Mouse (Mus musculus) G1E (cell line): ENCODE measurements around the gene C1qtnf2.

Experiments
- CTCF ChIP-seq: IDR thresholded peaks from 2 replicates; pipeline ENCODE4 v1.5.1; 2012; ENCODE audit warnings: low read depth, low read length, inconsistent platforms, mixed read lengths
- GATA1 ChIP-seq: IDR thresholded peaks from 2 replicates; pipeline ENCODE4 v1.6.1; 2012; ENCODE audit warnings: borderline replicate concordance, low read length, inconsistent platforms, mixed read lengths
- POLR2AphosphoS5 ChIP-seq: IDR thresholded peaks from 2 replicates; pipeline ENCODE4 v1.6.1; 2012; ENCODE audit warnings: low read depth, low read length, inconsistent platforms; ENCODE audit not compliant: insufficient replicate concordance

DNA sequence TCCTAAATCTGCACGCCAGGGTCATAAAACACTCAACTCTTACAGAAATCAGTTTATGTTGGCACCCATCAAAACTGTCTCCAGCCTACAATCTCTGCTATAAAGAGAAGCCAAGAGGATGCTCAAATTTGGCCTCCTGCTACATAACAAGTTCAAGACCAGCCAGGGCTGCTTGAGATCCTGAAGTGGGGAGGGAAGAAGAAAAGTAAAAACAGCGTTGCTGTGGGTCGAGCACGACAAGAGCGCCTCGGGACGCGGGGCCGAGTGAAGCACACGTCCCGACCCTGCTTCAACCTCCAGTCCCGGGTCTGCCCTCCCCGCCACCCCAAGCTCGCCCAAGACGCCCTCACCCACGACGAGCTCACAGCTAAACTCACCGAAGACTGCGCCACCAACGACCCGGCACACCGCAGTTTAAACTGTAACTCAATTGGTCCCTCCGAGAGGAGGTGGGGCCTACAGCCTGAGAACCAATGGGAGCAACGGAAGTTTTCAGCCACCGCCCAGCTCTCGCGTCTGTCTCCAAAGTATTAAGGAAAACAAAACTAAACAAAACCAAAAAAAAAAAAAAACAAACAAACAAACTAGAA lies 48.2 kb upstream of the C1qtnf2 start, which contains the start of gene Pttg1:
- TF ChIP-seq CTCF: no peak
- TF ChIP-seq POLR2AphosphoS5: no peak
- no peak for TF ChIP-seq GATA1
